Comparison of ENCODE assay signal across 9 mouse cellular contexts in the genomic region with DNA sequence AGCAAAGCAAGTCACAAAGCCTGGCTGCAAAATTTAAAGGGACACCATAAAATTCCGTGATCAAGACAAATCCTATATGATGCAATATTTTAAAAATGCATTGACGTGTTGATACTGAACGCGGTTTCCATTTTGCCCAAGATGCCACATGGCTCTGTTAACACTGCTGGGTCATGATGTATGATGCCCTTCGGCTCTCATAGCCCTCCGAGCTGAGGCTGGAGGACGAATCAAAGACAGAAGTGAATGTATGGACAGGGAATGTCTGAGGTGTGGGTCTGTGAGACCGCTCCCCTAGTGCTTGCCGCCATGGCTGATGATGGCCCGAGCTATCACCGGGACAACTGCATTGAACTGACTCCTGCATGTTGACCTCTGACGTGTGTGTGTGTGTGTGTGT. TPM values are rescaled to one million over a fixed set of nuclear protein-coding genes. Genes with fewer than 3 reads are reported as not detected.
DNase-seq lines count a peak whose midpoint lies in the region; ATAC-seq and TF ChIP-seq lines count a peak whose summit lies in the region.
"Had no signal": no experiment of that assay in that cellular context is flagged by ENCODE, and none has a peak within 500 bp of the region (broad histone marks: within the 10 kb centered on the region; RNA-seq: fewer than 3 reads in every experiment).

No protein-coding gene starts in this region.

- H3K4me2 ChIP-seq in liver, embryonic 12.5 days, result peak overlapping the region; percentile 91; the same call in 1 of the 2 replicates
- no peak overlapping the region for H3K4me2 ChIP-seq in liver, postnatal 0 days (ENCODE audit: low read depth, low read length)
- peak overlapping the region; percentile 74 for H3K4me2 ChIP-seq in forebrain, embryonic 15.5 days (replicated peaks)
- peak overlapping the region; percentile 96; the same call in 1 of the 2 replicates for H3K4me2 ChIP-seq in limb, embryonic 13.5 days (replicated peaks)
- H3K4me2 ChIP-seq in neural tube, embryonic 14.5 days (ENCODE audit: low read depth, low read length), result peak overlapping the region; percentile 83; the same call in 1 of the 2 replicates

- H3K4me3 ChIP-seq in liver, embryonic 12.5 days, result no peak overlapping the region
- no peak overlapping the region for H3K4me3 ChIP-seq in liver, postnatal 0 days (ENCODE audit: low read depth, low read length)
- H3K4me3 ChIP-seq in forebrain, embryonic 15.5 days, result peak overlapping the region; percentile 76; the same call in 1 of the 2 replicates
- H3K4me3 ChIP-seq in limb, embryonic 13.5 days, result no peak overlapping the region
- no peak overlapping the region for H3K4me3 ChIP-seq in neural tube, embryonic 14.5 days (ENCODE audit: low read depth, low read length)
- H3K4me3 ChIP-seq: myocyte had no signal

- no peaks in the 10 kb centered on the region for H3K9me3 ChIP-seq in liver, embryonic 12.5 days (replicated peaks)
- no peaks in the 10 kb centered on the region for H3K9me3 ChIP-seq in liver, postnatal 0 days (ENCODE audit: low read length)
- no peaks in the 10 kb centered on the region for H3K9me3 ChIP-seq in forebrain, embryonic 15.5 days
- no peaks in the 10 kb centered on the region for H3K9me3 ChIP-seq in limb, embryonic 13.5 days
- no peaks in the 10 kb centered on the region for H3K9me3 ChIP-seq in neural tube, embryonic 14.5 days (ENCODE audit: control insufficient read depth, low read length)
- H3K9me3 ChIP-seq: liver, embryonic 13.5 days had no signal

- ATAC-seq in liver, embryonic 12.5 days, result no peak
- no peak for ATAC-seq in liver, postnatal 0 days
- ATAC-seq in forebrain, embryonic 15.5 days (replicated peaks), result no peak
- no peak for ATAC-seq in limb, embryonic 13.5 days (ENCODE audit: low FRiP score, low read depth)
- ATAC-seq in neural tube, embryonic 14.5 days (ENCODE audit: low read depth), result no peak

- TF ChIP-seq CTCF in liver, postnatal 0 days (IDR thresholded peaks at IDR 0.05; ENCODE audit: low read depth), result no peak

- no peaks in the 10 kb centered on the region for H3K36me3 ChIP-seq in liver, embryonic 12.5 days
- no peaks in the 10 kb centered on the region for H3K36me3 ChIP-seq in liver, postnatal 0 days (replicated peaks; ENCODE audit: insufficient read depth, low read length)
- no peaks in the 10 kb centered on the region for H3K36me3 ChIP-seq in forebrain, embryonic 15.5 days
- no peaks in the 10 kb centered on the region for H3K36me3 ChIP-seq in limb, embryonic 13.5 days
- no peaks in the 10 kb centered on the region for H3K36me3 ChIP-seq in neural tube, embryonic 14.5 days (ENCODE audit: control insufficient read depth, insufficient read depth, low read length)
- H3K36me3 ChIP-seq: liver, embryonic 13.5 days had no signal

- peaks cover 17% of the 10 kb centered on the region for H3K4me1 ChIP-seq in liver, embryonic 12.5 days
- H3K4me1 ChIP-seq in liver, postnatal 0 days (ENCODE audit: insufficient read depth), result no peaks in the 10 kb centered on the region; the same call in 1 of the 2 replicates
- H3K4me1 ChIP-seq in forebrain, embryonic 15.5 days, result peaks cover 17% of the 10 kb centered on the region
- H3K4me1 ChIP-seq in limb, embryonic 13.5 days, result peaks cover 12% of the 10 kb centered on the region
- peaks cover 18% of the 10 kb centered on the region for H3K4me1 ChIP-seq in neural tube, embryonic 14.5 days (ENCODE audit: control insufficient read depth, insufficient read depth, low read length)

- no peak for TF ChIP-seq EP300 in liver, postnatal 0 days (IDR thresholded peaks at IDR 0.05; ENCODE audit: low read depth)

- no peak overlapping the region for H3K27ac ChIP-seq in liver, embryonic 12.5 days
- H3K27ac ChIP-seq in liver, postnatal 0 days (ENCODE audit: low read depth), result no peak overlapping the region
- no peak overlapping the region for H3K27ac ChIP-seq in forebrain, embryonic 15.5 days (replicated peaks)
- H3K27ac ChIP-seq in limb, embryonic 13.5 days, result no peak overlapping the region
- H3K27ac ChIP-seq in neural tube, embryonic 14.5 days (ENCODE audit: low read depth, low read length), result no peak overlapping the region
- H3K27ac ChIP-seq: liver, embryonic 13.5 days had no signal

- peaks cover 58% of the 10 kb centered on the region for H3K27me3 ChIP-seq in liver, embryonic 12.5 days (replicated peaks)
- peaks cover 25% of the 10 kb centered on the region for H3K27me3 ChIP-seq in liver, postnatal 0 days (ENCODE audit: insufficient read depth, low read length)
- H3K27me3 ChIP-seq in forebrain, embryonic 15.5 days, result no peaks in the 10 kb centered on the region
- H3K27me3 ChIP-seq in limb, embryonic 13.5 days, result peaks cover 42% of the 10 kb centered on the region
- no peaks in the 10 kb centered on the region for H3K27me3 ChIP-seq in neural tube, embryonic 14.5 days (ENCODE audit: control insufficient read depth, insufficient read depth, low read length)

- H3K9ac ChIP-seq in liver, embryonic 12.5 days, result no peak overlapping the region
- no peak overlapping the region for H3K9ac ChIP-seq in liver, postnatal 0 days (replicated peaks)
- H3K9ac ChIP-seq in forebrain, embryonic 15.5 days (replicated peaks), result no peak overlapping the region
- no peak overlapping the region for H3K9ac ChIP-seq in limb, embryonic 13.5 days
- no peak overlapping the region for H3K9ac ChIP-seq in neural tube, embryonic 14.5 days (replicated peaks; ENCODE audit: low read depth, low read length)

- 74% methylated on average over 12 of the region's 12 CpGs for WGBS in liver, embryonic 12.5 days (ENCODE audit: insufficient replicate concordance)
- WGBS in liver, postnatal 0 days (ENCODE audit: insufficient replicate concordance), result 75% methylated on average over 12 of the region's 12 CpGs
- WGBS in forebrain, embryonic 15.5 days, result 86% methylated on average over 12 of the region's 12 CpGs
- 85% methylated on average over 12 of the region's 12 CpGs for whole genome bisulfite sequencing in limb, embryonic 13.5 days
- 70% methylated on average over 12 of the region's 12 CpGs for WGBS in neural tube, embryonic 14.5 days

- DNase-seq in liver, postnatal 0 days, result no peak
- no peak for DNase-seq in cerebellum, adult 9-10 months
- DNase-seq in right cerebral cortex, adult 2 months (ENCODE audit: low spot score in 2 of 2), result no peak

RNA-seq across cellular contexts. Expression of gene Reep1, which starts 0.5 kb away (rescaled TPM):
- polyA plus RNA-seq in liver, embryonic 12.5 days (2016; fragmentation: Nextera tagmentation; extraction: Ambion mirVana), result 5.6 and 5.9 TPM in 2 replicates
- polyA plus RNA-seq in liver, postnatal 0 days (2015; fragmentation: Nextera tagmentation; extraction: Ambion mirVana), result 1.9 and 2.3 TPM in 2 replicates
- 182 and 188 TPM in 2 replicates for polyA plus RNA-seq in forebrain, embryonic 15.5 days (2015; fragmentation: Nextera tagmentation; extraction: Ambion mirVana)
- 13.1 and 13.9 TPM in 2 replicates for polyA plus RNA-seq in limb, embryonic 13.5 days (2015; fragmentation: Nextera tagmentation; extraction: Ambion mirVana)
- polyA plus RNA-seq in neural tube, embryonic 14.5 days (2014; fragmentation: Nextera tagmentation; extraction: Ambion mirVana), result 332 and 358 TPM in 2 replicates

Comparison
In these comparisons a context has a peak if more than half of its experiments do, and no peak if none do; other contexts are left out.
1. RNA of gene Reep1, which starts 0.5 kb away (polyA plus RNA-seq): 332 to 358 TPM in neural tube, embryonic 14.5 days and 182 to 188 TPM in forebrain, embryonic 15.5 days; 13.1 to 13.9 TPM in limb, embryonic 13.5 days, 5.6 to 5.9 TPM in liver, embryonic 12.5 days and 1.9 to 2.3 TPM in liver, postnatal 0 days; every median in the first group is over 10 times any median in the second.